Mouse (Mus musculus) limb, embryonic 14.5 days (tissue): Measurements from ENCODE around the gene Aff1. TPM values are rescaled to one million over a fixed set of nuclear protein-coding genes. Genes with fewer than 3 reads are reported as not detected.
A peak's percentile ranks its signal among the peaks of the same experiment; 100 is the strongest.

Experiments used
- ATAC-seq: fragments of 200-750 bp; cut with Nextera tagmentation; 2 replicates; pipeline ENCODE4 v1.8.0; 2017; ENCODE audit warnings: low read depth, moderate number of reproducible peaks, moderate TSS enrichment; ENCODE audit not compliant: low FRiP score
- DNase-seq: peaks from one replicate; pipeline ENCODE4 v3.0.0-alpha.2; 2015; ENCODE audit warnings: low spot score
- H3K27ac ChIP-seq: fragments of 300-500 bp; sonication (generic); replicated peaks from 2 replicates; pipeline ENCODE4 v1.5.1; 2014; ENCODE audit warnings: low read depth, mild to moderate bottlenecking, low read length, moderate library complexity, mixed read lengths
- H3K27me3 ChIP-seq: fragments of 300-500 bp; sonication (generic); 2 replicates; pipeline ENCODE4 v1.6.1; 2014; ENCODE audit warnings: low read length, mixed read lengths; ENCODE audit not compliant: control insufficient read depth, insufficient read depth
- H3K36me3 ChIP-seq: fragments of 300-500 bp; sonication (generic); 2 replicates; pipeline ENCODE4 v1.6.1; 2014; ENCODE audit warnings: mild to moderate bottlenecking, low read length, moderate library complexity, mixed read lengths; ENCODE audit not compliant: control insufficient read depth, insufficient read depth
- H3K4me1 ChIP-seq: fragments of 300-500 bp; sonication (generic); 2 replicates; pipeline ENCODE4 v1.6.1; 2014; ENCODE audit warnings: antibody characterized with exemption, low read length, mixed read lengths; ENCODE audit not compliant: control insufficient read depth, insufficient read depth
- H3K4me2 ChIP-seq: fragments of 300-500 bp; sonication (generic); replicated peaks from 2 replicates; pipeline ENCODE4 v1.6.1; 2014; ENCODE audit warnings: low read depth, mild to moderate bottlenecking, low read length, moderate library complexity; ENCODE audit not compliant: severe bottlenecking
- H3K4me3 ChIP-seq: fragments of 300-500 bp; sonication (generic); replicated peaks from 2 replicates; pipeline ENCODE4 v1.5.1; 2014; ENCODE audit warnings: low read length
- H3K9ac ChIP-seq: fragments of 300-500 bp; sonication (generic); 2 replicates; pipeline ENCODE4 v1.6.1; 2014; ENCODE audit warnings: mild to moderate bottlenecking, low read depth, low read length, moderate library complexity; ENCODE audit not compliant: severe bottlenecking
- H3K9me3 ChIP-seq: fragments of 300-500 bp; sonication (generic); 2 replicates; pipeline ENCODE4 v1.6.1; 2016; ENCODE audit warnings: low read length; ENCODE audit not compliant: control insufficient read depth
- POLR2A ChIP-seq: fragments of 200-500 bp; IDR thresholded peaks from 2 replicates; pipeline ENCODE4 v1.8.0; 2012; ENCODE audit warnings: inconsistent platforms, mild to moderate bottlenecking, moderate library complexity, borderline replicate concordance; ENCODE audit not compliant: insufficient read depth, insufficient read length; ENCODE audit errors: extremely low read depth
- WGBS: fragments of 180-500 bp; shearing (Covaris S2); extraction: QIAGEN DNeasy Blood & Tissue Kit; methylation state at CpG from one replicate; pipeline ENCODE4 v1.1.7; 2014; 5-methylcytosine and 5-hydroxymethylcytosine counted together
- polyA plus RNA-seq, 2 experiments: library from polyadenylated mRNA; depleted of rRNA in 1 of 2; stranded (reverse) in 1 of 2; unstranded in 1 of 2; fragments of >200 nt; fragmentation: Nextera tagmentation in 1 of 2; extraction: Ambion mirVana in 1 of 2; gene quantifications; 2 replicates each; pipeline versions ENCODE4 v1.2.1 to v1.2.3; 2012 to 2014

Gene Aff1
- polyA plus RNA-seq, 2 experiments, result 3.6 to 5.7 TPM

GRCm38 (mm10) chr5:103671858-103672257, 20.3 kb upstream of the Aff1 start:
- no peaks in the 10 kb centered on the region for H3K4me1 ChIP-seq
- no peak overlapping the region for H3K27ac ChIP-seq
- H3K9me3 ChIP-seq, result no peaks in the 10 kb centered on the region
- TF ChIP-seq POLR2A, result no peak
- no peak overlapping the region for H3K4me2 ChIP-seq
- 76% methylated on average over 3 of the region's 3 CpGs for WGBS
- no peaks in the 10 kb centered on the region for H3K27me3 ChIP-seq
- H3K9ac ChIP-seq, result no peak overlapping the region
- DNase-seq (no peak), ATAC-seq (no peak)
- no peaks in the 10 kb centered on the region for H3K36me3 ChIP-seq
- H3K4me3 ChIP-seq, result no peak overlapping the region

- no peak overlapping the region for H3K27ac ChIP-seq
- H3K4me2 ChIP-seq, result no peak overlapping the region
- TF ChIP-seq POLR2A, result no peak
- no peaks in the 10 kb centered on the region for H3K4me1 ChIP-seq
- 73% methylated on average over 4 of the region's 4 CpGs for WGBS
- no peak overlapping the region for H3K4me3 ChIP-seq
- no peaks in the 10 kb centered on the region for H3K27me3 ChIP-seq
- H3K9ac ChIP-seq, result no peak overlapping the region
- DNase-seq (no peak), ATAC-seq (no peak)
- no peaks in the 10 kb centered on the region for H3K36me3 ChIP-seq
- H3K9me3 ChIP-seq, result no peaks in the 10 kb centered on the region
Measured at GRCm38 (mm10) chr5:103673611-103674010, 18.6 kb upstream of the Aff1 start.

- ATAC-seq (peak; percentile 67), DNase-seq (peak; percentile 71)
- no peaks in the 10 kb centered on the region for H3K4me1 ChIP-seq
- no peak overlapping the region for H3K9ac ChIP-seq
- H3K4me3 ChIP-seq, result no peak overlapping the region
- no peak for TF ChIP-seq POLR2A
- H3K9me3 ChIP-seq, result no peaks in the 10 kb centered on the region
- H3K36me3 ChIP-seq, result no peaks in the 10 kb centered on the region
- 17% methylated on average over 6 of the region's 6 CpGs for WGBS
- no peak overlapping the region for H3K4me2 ChIP-seq
- H3K27me3 ChIP-seq, result no peaks in the 10 kb centered on the region
- H3K27ac ChIP-seq, result no peak overlapping the region
Measured at GRCm38 (mm10) chr5:103674482-103674881, 17.7 kb upstream of the Aff1 start.

- no peaks in the 10 kb centered on the region for H3K4me1 ChIP-seq
- ATAC-seq, result no peak
- H3K9me3 ChIP-seq, result no peaks in the 10 kb centered on the region
- no peaks in the 10 kb centered on the region for H3K36me3 ChIP-seq
- no peak for DNase-seq
- H3K27me3 ChIP-seq, result no peaks in the 10 kb centered on the region
- 73% methylated on average over 6 of the region's 6 CpGs for WGBS
- no peak overlapping the region for H3K9ac ChIP-seq
- H3K4me3 ChIP-seq, result no peak overlapping the region
- H3K27ac ChIP-seq, result no peak overlapping the region
- no peak for TF ChIP-seq POLR2A
- no peak overlapping the region for H3K4me2 ChIP-seq
Measured at GRCm38 (mm10) chr5:103676289-103676881, 15.8 kb upstream of the Aff1 start.

GRCm38 (mm10) chr5:103677894-103678293, 14.3 kb upstream of the Aff1 start:
- Histone ChIP-seq H3K4me3 (no peak overlapping the region), H3K4me2 (no peak overlapping the region), H3K27me3 (no peaks in the 10 kb centered on the region), H3K4me1 (no peaks in the 10 kb centered on the region), H3K9ac (no peak overlapping the region), H3K9me3 (no peaks in the 10 kb centered on the region), H3K27ac (no peak overlapping the region), H3K36me3 (no peaks in the 10 kb centered on the region)
- 70% methylated on average over 6 of the region's 6 CpGs for WGBS
- DNase-seq (no peak), ATAC-seq (no peak)
- no peak for TF ChIP-seq POLR2A

- H3K27ac ChIP-seq, result no peak overlapping the region
- H3K4me2 ChIP-seq, result no peak overlapping the region
- no peak for TF ChIP-seq POLR2A
- no peaks in the 10 kb centered on the region for H3K4me1 ChIP-seq
- ATAC-seq (no peak), DNase-seq (no peak)
- H3K4me3 ChIP-seq, result no peak overlapping the region
- H3K36me3 ChIP-seq, result no peaks in the 10 kb centered on the region
- no peaks in the 10 kb centered on the region for H3K9me3 ChIP-seq
- no peak overlapping the region for H3K9ac ChIP-seq
- 92% methylated on average over 5 of the region's 5 CpGs for WGBS
- H3K27me3 ChIP-seq, result no peaks in the 10 kb centered on the region
Measured at GRCm38 (mm10) chr5:103678974-103679373, 13.2 kb upstream of the Aff1 start.
